ENCODE assay signal across 8 mouse cellular contexts in the genomic region with DNA sequence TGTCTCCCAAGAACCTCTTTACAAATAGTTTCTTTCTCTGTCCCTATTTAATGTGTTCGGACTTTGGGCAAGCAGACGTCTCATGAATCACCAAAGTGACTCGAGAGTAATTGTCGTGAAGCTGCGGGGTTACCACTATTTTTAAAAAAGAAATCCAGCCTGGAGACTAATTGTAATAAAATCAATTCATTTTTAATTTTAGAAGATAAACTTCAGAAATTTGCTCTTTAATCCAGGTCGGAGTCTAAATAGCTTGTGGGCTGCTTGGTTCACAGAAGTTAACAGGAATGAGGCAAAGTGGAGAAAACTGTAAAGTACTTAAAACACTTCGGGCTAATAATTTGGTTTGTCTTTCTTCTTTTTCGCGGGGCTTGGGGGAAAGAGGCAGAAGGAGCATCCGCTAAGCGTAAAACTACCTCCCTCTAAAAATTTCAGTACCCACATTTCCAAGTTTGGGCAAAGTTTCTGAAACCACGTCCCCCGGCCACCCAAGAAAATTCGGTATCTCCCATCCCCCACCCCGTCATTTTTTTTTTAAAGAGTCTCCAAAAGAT. TPM values are rescaled to one million over a fixed set of nuclear protein-coding genes. Genes with fewer than 3 reads are reported as not detected.
DNase-seq lines count a peak whose midpoint lies in the region; ATAC-seq and TF ChIP-seq lines count a peak whose summit lies in the region.

No protein-coding gene starts in this region.

- intact Hi-C loops in left cerebral cortex, postnatal 25 days (cut with DNase I) = loop anchor here (5.0 to 10.0 kb wide), 2 partner anchors 163 to 260 kb away; no protein-coding TSS in a partner anchor

- H3K4me2 ChIP-seq in forebrain, embryonic 13.5 days = peak overlapping the region; percentile 94
- H3K4me2 ChIP-seq in liver, embryonic 13.5 days = peak overlapping the region; percentile 65

- no peak for ATAC-seq in forebrain, embryonic 13.5 days
- ATAC-seq in liver, embryonic 13.5 days (ENCODE audit: low read depth) = no peak

- H3K36me3 ChIP-seq in heart, embryonic 10.5 days = no peaks in the 10 kb centered on the region
- H3K36me3 ChIP-seq in C2C12 (ENCODE audit: control insufficient read depth, insufficient read depth) = no peaks in the 10 kb centered on the region
- no peaks in the 10 kb centered on the region for H3K36me3 ChIP-seq in forebrain, embryonic 13.5 days (ENCODE audit: poor library complexity, severe bottlenecking)
- 0 out of 2 replicates have a peak, but pooled peaks cover 3% of the 10 kb centered on the region for H3K36me3 ChIP-seq in liver, embryonic 13.5 days

- peaks cover 24% of the 10 kb centered on the region for H3K4me1 ChIP-seq in heart, embryonic 10.5 days
- peaks cover 34% of the 10 kb centered on the region for H3K4me1 ChIP-seq in forebrain, embryonic 13.5 days
- H3K4me1 ChIP-seq in liver, embryonic 13.5 days (replicated peaks) = 0 out of 2 replicates have a peak, but pooled peaks cover 3% of the 10 kb centered on the region

- 2% methylated on average over 15 of the region's 15 CpGs for WGBS in heart, embryonic 10.5 days
- under 1% methylated on average over 15 of the region's 15 CpGs for WGBS in forebrain, embryonic 13.5 days
- WGBS in liver, embryonic 13.5 days (ENCODE audit: insufficient replicate concordance) = 2% methylated on average over 15 of the region's 15 CpGs

- peak overlapping the region; percentile 56; the same call in 1 of the 2 replicates for H3K9ac ChIP-seq in forebrain, embryonic 13.5 days
- H3K9ac ChIP-seq in liver, embryonic 13.5 days = peak overlapping the region; percentile 45; the same call in 1 of the 2 replicates

- H3K79me2 ChIP-seq in C2C12 (ENCODE audit: control insufficient read depth, insufficient read depth) = no peaks in the 10 kb centered on the region

- H3K79me3 ChIP-seq in C2C12 (ENCODE audit: low read depth) = no peaks in the 10 kb centered on the region

- peak overlapping the region; percentile 75 for H3K4me3 ChIP-seq in heart, embryonic 10.5 days
- peak overlapping the region; percentile 34 for H3K4me3 ChIP-seq in C2C12 (ENCODE audit: insufficient read depth, poor library complexity, severe bottlenecking)
- H3K4me3 ChIP-seq in forebrain, embryonic 13.5 days = peak overlapping the region; percentile 59
- H3K4me3 ChIP-seq in liver, embryonic 13.5 days (replicated peaks) = peak overlapping the region; percentile 58

- peak overlapping the region; percentile 77 for H3ac ChIP-seq in C2C12 (ENCODE audit: control insufficient read depth, insufficient read length, low read depth)

- H3K9me3 ChIP-seq in heart, embryonic 10.5 days = no peaks in the 10 kb centered on the region
- no peaks in the 10 kb centered on the region for H3K9me3 ChIP-seq in forebrain, embryonic 13.5 days (replicated peaks)
- H3K9me3 ChIP-seq in liver, embryonic 13.5 days (replicated peaks) = no peaks in the 10 kb centered on the region

- H3K27me3 ChIP-seq in heart, embryonic 10.5 days (ENCODE audit: insufficient read depth, poor library complexity, severe bottlenecking) = peaks cover 51% of the 10 kb centered on the region
- H3K27me3 ChIP-seq in C2C12 (ENCODE audit: control insufficient read depth, insufficient read depth, insufficient read length) = no peaks in the 10 kb centered on the region
- H3K27me3 ChIP-seq in forebrain, embryonic 13.5 days = peaks cover 44% of the 10 kb centered on the region
- peaks cover 83% of the 10 kb centered on the region for H3K27me3 ChIP-seq in liver, embryonic 13.5 days

- no peak for TF ChIP-seq CTCF in C2C12 (IDR thresholded peaks at IDR 0.05; ENCODE audit: control insufficient read depth, insufficient read depth, insufficient read length)

- DNase-seq in heart, embryonic 10.5 days (ENCODE audit: low spot score) = no peak
- no peak for DNase-seq in heart, adult 18-20 months
- DNase-seq in liver, embryonic 13.5 days = no peak
- DNase-seq in Muller cell, postnatal 12 days (ENCODE audit: inconsistent ontology term) = no peak
- no peak for DNase-seq in right cerebral cortex, adult 2 months (ENCODE audit: low spot score in 2 of 2)
- no peak for DNase-seq in left cerebral cortex, postnatal 25 days (ENCODE audit: low spot score in 2 of 2)

- H3K27ac ChIP-seq in heart, embryonic 10.5 days = 0 out of 2 replicates have a peak overlapping the region, but pooled peaks have one; percentile 62
- no peak overlapping the region for H3K27ac ChIP-seq in forebrain, embryonic 13.5 days
- no peak overlapping the region for H3K27ac ChIP-seq in liver, embryonic 13.5 days

TF ChIP-seq in C2C12, 6 proteins besides CTCF, POLR2A, EP300 and RAD21:
- TF ChIP-seq MAX (IDR thresholded peaks at IDR 0.05) (no peak), CEBPB (IDR thresholded peaks at IDR 0.05; ENCODE audit: low read depth) (no peak), USF1 (IDR thresholded peaks at IDR 0.05; ENCODE audit: low read depth) (no peak), MYOD1 (IDR thresholded peaks at IDR 0.05; ENCODE audit: control insufficient read depth, insufficient read length, low read depth) (no peak), MYOG (IDR thresholded peaks at IDR 0.05; ENCODE audit: control insufficient read depth, extremely low read depth, insufficient read length) (no peak), FOSL1 (IDR thresholded peaks at IDR 0.05; ENCODE audit: insufficient read depth, low read length, poor library complexity, severe bottlenecking) (no peak)

RNA-seq across cellular contexts. Expression of a gene that starts 1.1 kb away (rescaled TPM):
- polyA plus RNA-seq in heart, embryonic 10.5 days (2016; fragmentation: Nextera tagmentation; extraction: Ambion mirVana) = 3.7 and 10.6 TPM in 2 replicates
- total RNA-seq in heart, adult 18-20 months (2021) = 1 to 10 TPM; 1.0 to 2.3 TPM
- 10.9 TPM for polyA plus RNA-seq in C2C12 (2012; fragmentation: generic; extraction: Trizol)
- polyA plus RNA-seq in forebrain, embryonic 13.5 days (2015; fragmentation: Nextera tagmentation; extraction: Ambion mirVana) = 10.1 and 12.0 TPM in 2 replicates
- 7.2 and 8.6 TPM in 2 replicates for polyA plus RNA-seq in liver, embryonic 13.5 days (2015; fragmentation: Nextera tagmentation; extraction: Ambion mirVana)
- 10 to 100 TPM in 1 of 2 experiments, 1 to 10 TPM in 1; 7.2 to 11.5 TPM for total RNA-seq in left cerebral cortex, postnatal 25 days (2021)
